Mouse (Mus musculus): ENCODE measurements around the gene Clk2.
"Not testable (repeated sequence)": the region's sequence is repeated elsewhere in the genome, so short reads cannot be mapped to it uniquely, and the experiment has no call there.

The Clk2 gene

DNA sequence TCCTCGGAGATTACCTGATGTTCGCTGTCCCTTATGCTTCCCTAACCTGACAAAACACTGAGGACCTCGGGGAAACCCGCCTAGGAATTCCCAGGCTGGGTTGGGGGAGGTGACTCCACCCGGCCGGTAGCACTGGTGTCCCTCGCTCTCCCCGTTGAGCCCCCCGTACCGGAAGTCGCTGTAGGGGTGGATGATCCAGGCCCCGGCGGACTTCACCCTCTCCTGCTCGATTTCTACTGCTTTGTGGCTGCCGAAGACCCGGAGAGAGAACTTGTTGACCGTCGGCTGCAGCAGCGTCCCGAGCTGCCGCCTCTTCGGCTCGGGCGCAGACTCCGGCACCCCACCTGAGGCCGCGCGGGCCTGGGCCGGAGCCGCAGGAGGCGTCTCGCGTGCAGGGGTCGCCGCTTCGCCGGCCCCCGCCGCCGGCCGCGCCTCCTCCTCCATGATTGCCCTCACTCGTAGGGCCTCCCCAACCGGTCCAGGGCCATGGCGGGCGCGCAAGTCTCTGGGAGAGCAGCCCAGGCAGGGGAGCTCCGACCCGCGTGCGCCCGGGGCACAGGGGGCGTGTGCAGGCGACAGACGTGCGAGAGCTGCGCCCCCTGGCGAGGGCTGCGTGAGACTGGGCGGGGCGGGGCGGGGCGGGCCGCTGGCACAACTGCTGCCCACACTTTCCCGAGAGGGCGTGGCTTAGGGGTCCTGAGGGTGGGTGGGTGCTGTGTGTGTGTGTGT is 4.8 kb upstream of the Clk2 start, which contains the start of gene Hcn3:
Gene Hcn3, minus strand, starts transcription at position 581 of the 729 bp plus-strand sequence.
- in situ Hi-C loops (cut with MboI; ENCODE audit: low sequenced_read_pairs): no loop called here

- in situ Hi-C loops (cut with MboI; ENCODE audit: low sequenced_read_pairs): not testable (repeated sequence)
These were observed 3.4 kb upstream of the Clk2 start for GRCm38 (mm10) chr3:89161207-89161606.

DNA sequence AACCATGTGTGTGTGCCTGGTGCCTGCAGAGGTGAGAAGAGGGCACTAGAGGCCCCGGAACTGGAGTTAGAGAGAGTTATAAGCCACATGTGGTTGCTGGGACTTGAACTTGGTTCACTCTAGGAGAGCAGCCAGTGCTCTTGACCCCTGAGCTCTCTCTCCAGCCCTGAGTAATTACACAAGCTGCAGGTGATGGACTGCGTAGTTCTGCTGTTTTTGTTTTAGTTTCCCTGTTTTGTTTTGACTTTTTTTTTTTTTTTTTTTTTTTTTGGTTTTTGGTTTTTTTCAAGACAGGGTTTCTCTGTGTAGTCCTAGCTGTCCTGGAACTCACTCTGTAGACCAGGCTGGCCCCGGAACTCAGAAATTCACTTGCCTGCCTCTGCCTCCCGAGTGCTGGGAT is 2.8 kb upstream of the Clk2 start:
- in situ Hi-C loops (cut with MboI; ENCODE audit: low sequenced_read_pairs): no loop called here

GRCm38 (mm10) chr3:89163123-89163522 is 1.5 kb upstream of the Clk2 start:
- in situ Hi-C loops (cut with MboI; ENCODE audit: low sequenced_read_pairs): no loop called here

GRCm38 (mm10) chr3:89163643-89164245 is 851 bp upstream of the Clk2 start:
- in situ Hi-C loops (cut with MboI; ENCODE audit: low sequenced_read_pairs): no loop called here

- in situ Hi-C loops (cut with MboI; ENCODE audit: low sequenced_read_pairs): no loop called here
These were observed 774 bp downstream of the Clk2 start for GRCm38 (mm10) chr3:89165268-89165870.

GRCm38 (mm10) chr3:89166945-89167344 is 2.4 kb downstream of the Clk2 start:
- in situ Hi-C loops (cut with MboI; ENCODE audit: low sequenced_read_pairs): no loop called here

GRCm38 (mm10) chr3:89174844-89175243 is 10.2 kb downstream of the Clk2 start:
- in situ Hi-C loops (cut with MboI; ENCODE audit: low sequenced_read_pairs): no loop called here

DNA sequence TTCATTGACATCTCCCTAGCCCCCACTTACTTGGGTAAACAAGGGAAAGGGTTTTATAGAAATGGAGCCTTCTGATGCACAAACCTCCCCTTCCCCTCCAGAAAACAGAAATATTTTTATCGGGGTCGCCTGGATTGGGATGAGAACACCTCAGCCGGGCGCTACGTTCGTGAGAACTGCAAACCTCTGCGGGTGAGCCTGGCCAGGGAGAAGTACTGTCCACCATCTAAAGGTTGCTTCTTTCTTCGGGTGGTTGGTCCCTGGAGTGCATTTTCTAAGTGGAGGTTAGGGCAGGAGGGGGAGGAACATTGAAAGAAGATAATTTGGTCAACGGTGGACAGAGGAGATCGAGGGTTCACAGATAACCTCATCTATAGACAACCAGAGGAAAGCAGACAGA is 10.9 kb downstream of the Clk2 start:
- in situ Hi-C loops (cut with MboI; ENCODE audit: low sequenced_read_pairs): no loop called here

DNA sequence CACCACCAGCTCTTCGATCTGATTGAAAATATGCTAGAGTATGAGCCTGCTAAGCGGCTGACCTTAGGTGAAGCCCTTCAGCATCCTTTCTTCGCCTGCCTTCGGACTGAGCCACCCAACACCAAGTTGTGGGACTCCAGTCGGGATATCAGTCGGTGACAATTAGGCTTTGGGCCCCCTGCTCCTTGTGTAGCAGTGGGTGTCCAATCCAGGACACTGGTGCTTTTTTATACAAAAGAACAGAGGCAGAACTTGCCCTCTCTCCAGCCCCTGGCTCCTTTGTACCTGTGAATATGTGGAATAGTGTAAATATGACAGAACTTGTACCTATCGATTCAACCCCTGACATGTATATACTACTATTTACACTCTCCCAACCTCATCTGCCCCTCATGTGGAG is 11.8 kb downstream of the Clk2 start:
- in situ Hi-C loops (cut with MboI; ENCODE audit: low sequenced_read_pairs): no loop called here

GRCm38 (mm10) chr3:89177242-89178106 is 12.9 kb downstream of the Clk2 start, which contains the start of gene Scamp3:
Gene Scamp3, plus strand, starts transcription at chr3:89177473.
- in situ Hi-C loops (cut with MboI; ENCODE audit: low sequenced_read_pairs): no loop called here

GRCm38 (mm10) chr3:89178107-89178385 is 13.5 kb downstream of the Clk2 start:
- in situ Hi-C loops (cut with MboI; ENCODE audit: low sequenced_read_pairs): no loop called here

DNA sequence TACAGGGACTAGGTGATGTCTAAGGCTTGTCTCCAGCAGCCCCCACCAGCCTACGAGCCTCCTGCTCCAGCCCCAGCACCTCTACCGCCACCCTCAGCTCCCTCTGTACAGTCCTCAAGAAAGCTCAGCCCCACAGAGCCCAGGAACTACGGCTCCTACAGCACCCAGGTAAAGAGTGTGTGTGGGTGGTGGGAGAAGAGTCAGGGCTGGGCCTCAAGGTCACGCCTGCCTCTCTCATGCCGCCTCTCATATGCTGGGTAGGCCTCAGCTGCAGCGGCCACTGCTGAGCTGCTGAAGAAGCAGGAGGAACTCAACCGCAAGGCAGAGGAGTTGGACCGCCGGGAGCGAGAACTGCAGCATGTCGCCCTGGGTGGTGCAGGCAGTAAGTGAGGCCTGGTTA is 14.5 kb downstream of the Clk2 start:
- in situ Hi-C loops (cut with MboI; ENCODE audit: low sequenced_read_pairs): no loop called here

- in situ Hi-C loops (cut with MboI; ENCODE audit: low sequenced_read_pairs): no loop called here
These were observed 17.3 kb downstream of the Clk2 start for GRCm38 (mm10) chr3:89181749-89182500.

- in situ Hi-C loops (cut with MboI; ENCODE audit: low sequenced_read_pairs): no loop called here
These were observed 18.0 kb downstream of the Clk2 start for GRCm38 (mm10) chr3:89182531-89183057.

DNA sequence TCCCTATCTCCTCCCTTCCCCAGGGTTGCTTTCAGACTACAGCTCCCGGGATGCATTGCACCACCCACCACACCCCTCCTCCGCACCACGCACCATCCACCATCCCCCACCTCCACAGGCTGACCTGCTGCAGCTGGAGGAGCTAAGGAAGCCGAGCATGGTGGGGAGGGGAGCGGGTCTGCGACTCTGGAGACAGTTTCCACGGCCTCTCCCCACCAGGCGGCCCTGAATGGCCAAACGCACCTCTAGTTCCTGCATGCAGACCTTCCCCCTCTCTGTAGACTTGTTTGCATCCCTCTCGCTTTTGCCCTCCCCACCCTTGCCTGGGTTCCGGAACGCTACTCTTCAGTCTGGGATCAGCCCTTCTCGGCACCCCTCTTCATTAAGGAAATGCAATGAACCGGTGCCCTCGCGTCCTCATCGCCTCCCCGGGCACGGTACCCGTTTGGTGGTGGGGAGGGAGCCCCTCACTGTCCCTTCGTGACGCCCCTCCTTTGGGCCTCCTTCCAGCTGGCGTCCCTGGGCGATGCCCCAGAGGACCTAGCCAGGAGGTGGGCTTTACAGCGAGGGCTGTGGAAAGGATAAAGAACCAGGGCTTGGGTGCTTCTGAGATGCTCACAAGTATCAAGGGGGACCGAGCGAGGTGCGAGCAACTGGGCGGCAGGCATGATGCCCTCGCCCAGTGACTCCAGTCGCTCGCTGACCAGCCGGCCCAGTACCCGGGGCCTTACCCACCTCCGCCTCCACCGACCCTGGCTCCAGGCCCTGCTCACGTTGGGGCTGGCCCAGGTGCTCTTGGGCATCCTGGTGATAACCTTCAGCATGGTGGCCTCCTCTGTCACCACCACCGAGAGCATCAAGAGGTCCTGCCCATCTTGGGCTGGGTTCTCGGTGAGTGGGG is 18.7 kb downstream of the Clk2 start, which contains the start of gene Fam189b:
Gene Fam189b, plus strand, starts transcription at position 86 of the 901 bp plus-strand sequence.
- in situ Hi-C loops (cut with MboI; ENCODE audit: low sequenced_read_pairs): no loop called here

DNA sequence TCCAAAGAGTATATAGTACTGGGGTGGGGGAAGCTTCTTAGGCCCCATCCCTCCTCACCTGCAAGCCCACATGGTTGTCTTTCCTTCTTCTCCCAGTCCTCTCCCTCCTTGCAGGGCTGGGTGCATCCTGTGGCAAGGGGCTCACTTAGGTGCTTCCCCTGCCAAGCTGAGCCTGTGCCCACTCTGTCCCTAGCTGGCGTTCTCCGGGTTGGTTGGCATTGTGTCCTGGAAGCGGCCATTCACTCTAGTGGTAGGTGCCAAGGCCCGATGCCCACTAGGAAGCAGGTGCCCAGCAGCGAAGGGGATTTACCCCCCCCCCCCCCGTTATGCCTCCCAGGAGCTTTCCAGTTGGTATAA is 19.3 kb downstream of the Clk2 start:
- in situ Hi-C loops (cut with MboI; ENCODE audit: low sequenced_read_pairs): no loop called here

DNA sequence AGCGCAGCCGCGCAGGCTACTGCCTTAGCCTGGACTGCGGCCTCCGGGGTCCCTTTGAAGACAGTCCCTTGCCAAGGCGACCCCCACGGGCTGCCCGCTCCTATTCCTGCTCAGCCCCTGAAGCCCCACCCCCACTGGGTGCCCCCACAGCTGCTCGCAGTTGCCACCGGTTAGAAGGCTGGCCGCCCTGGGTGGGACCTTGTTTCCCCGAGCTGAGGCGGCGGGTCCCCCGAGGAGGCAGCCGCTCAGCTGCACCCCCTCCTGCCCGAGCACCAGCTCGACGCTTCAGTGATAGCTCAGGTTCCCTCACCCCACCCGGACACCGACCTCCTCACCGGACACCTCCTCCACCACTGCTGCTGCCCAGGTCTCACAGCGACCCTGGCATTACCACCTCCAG is 22.6 kb downstream of the Clk2 start:
- in situ Hi-C loops (cut with MboI; ENCODE audit: low sequenced_read_pairs): no loop called here

GRCm38 (mm10) chr3:89187690-89188477 is 23.3 kb downstream of the Clk2 start:
- in situ Hi-C loops (cut with MboI; ENCODE audit: low sequenced_read_pairs): no loop called here
